Mouse (Mus musculus): ENCODE measurements around the gene Atxn1. TPM values are rescaled to one million over a fixed set of nuclear protein-coding genes. Genes with fewer than 3 reads are reported as not detected.

Atxn1 gene
- polyA plus RNA-seq, 1 experiment from 2014 or later, result 5.3 TPM

DNA sequence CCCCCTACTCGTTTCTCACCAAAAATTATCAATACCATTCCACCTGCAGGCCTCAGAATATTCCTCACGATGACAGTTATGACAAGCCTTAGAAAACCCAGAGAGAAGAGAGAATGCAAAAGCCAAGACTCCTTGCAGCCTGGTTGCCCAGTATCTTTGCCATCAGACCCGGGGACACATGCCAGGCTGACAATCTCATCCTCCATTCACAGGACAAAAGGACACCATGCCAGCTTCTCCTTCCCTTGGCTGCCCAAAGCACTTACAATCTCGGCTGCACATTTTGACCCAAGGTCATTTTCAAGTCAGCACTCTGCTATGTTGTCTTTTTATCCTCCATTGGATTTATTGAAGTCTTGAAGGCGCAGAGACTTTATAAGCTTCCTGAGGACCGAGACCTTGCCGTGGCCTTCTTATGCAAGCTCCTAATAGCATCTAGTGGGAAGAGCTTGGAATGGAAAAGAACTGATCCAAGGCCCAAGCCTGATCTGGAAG lies 263.5 kb downstream of the Atxn1 start:
- Histone ChIP-seq H3K27me3 (replicated peaks; ENCODE audit: control insufficient read depth, insufficient read depth, low read length) (no peaks in the 10 kb centered on the region), H3K4me3 (ENCODE audit: low read length) (no peak overlapping the region), H3K4me2 (ENCODE audit: low read depth, low read length) (no peak overlapping the region), H3K27ac (ENCODE audit: low read length) (no peak overlapping the region), H3K9me3 (ENCODE audit: control insufficient read depth, low read length) (no peaks in the 10 kb centered on the region), H3K9ac (ENCODE audit: low read depth, low read length) (no peak overlapping the region), H3K36me3 (ENCODE audit: control insufficient read depth, insufficient read depth, low read length) (no peaks in the 10 kb centered on the region), H3K4me1 (ENCODE audit: control insufficient read depth, insufficient read depth, low read length) (no peaks in the 10 kb centered on the region)
- 71% methylated on average over 7 of the region's 7 CpGs for WGBS
- no peak for ATAC-seq

DNA sequence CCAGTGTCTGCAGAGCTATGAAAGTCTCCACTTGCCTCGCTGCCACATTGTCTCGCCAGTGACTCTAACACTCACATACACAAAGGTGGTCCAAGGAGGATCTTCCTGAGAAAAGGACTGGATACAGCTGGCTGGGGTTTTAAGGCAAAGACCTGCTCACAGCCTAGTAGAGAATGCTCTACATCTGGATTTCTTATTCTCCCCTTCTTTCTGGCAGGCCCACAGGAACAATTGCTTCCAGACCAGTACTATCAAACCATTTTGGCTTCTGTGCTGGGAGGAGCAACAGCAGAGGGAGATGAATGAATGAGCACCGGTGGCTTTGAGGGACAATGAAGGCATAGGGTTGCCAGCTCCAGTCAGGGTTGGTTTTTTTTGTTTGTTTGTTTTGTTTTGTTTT lies 265.8 kb downstream of the Atxn1 start:
- H3K9me3 ChIP-seq (ENCODE audit: control insufficient read depth, low read length), result no peaks in the 10 kb centered on the region
- 82% methylated on average over 3 of the region's 3 CpGs for WGBS

DNA sequence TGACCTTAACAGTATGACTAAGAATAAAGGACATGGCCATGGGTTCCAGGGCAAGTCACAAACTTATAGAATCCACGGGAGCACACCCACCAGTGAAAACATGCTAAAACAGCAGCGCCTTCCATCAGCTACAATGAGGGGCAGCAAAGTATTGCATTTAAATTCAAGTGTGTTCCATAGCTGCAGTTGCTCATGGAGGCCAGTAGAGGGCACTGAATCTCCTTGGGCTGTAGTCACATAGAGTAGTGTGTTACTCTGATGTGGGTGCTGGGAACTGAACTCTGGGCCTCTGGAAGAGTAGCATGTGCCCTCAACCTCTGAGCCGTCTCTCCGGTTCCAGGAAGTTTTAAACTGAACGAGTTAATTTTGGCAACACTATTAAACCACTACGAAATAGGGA lies 268.8 kb downstream of the Atxn1 start:
- Histone ChIP-seq H3K9me3 (ENCODE audit: control insufficient read depth, low read length) (no peaks in the 10 kb centered on the region), H3K4me2 (ENCODE audit: low read depth, low read length) (no peak overlapping the region), H3K9ac (ENCODE audit: low read depth, low read length) (no peak overlapping the region), H3K4me1 (ENCODE audit: control insufficient read depth, insufficient read depth, low read length) (no peaks in the 10 kb centered on the region), H3K27me3 (replicated peaks; ENCODE audit: control insufficient read depth, insufficient read depth, low read length) (no peaks in the 10 kb centered on the region), H3K4me3 (ENCODE audit: low read length) (no peak overlapping the region), H3K36me3 (ENCODE audit: control insufficient read depth, insufficient read depth, low read length) (peaks cover 3% of the 10 kb centered on the region; the same call in 1 of the 2 replicates), H3K27ac (ENCODE audit: low read length) (no peak overlapping the region)
- no peak for ATAC-seq
- 96% methylated on average over 6 of the region's 6 CpGs for WGBS

More for the DNA sequence above, 265.8 kb downstream of the Atxn1 start:
- H3K4me2 ChIP-seq (ENCODE audit: low read depth, low read length), result no peak overlapping the region
- no peak overlapping the region for H3K9ac ChIP-seq (ENCODE audit: low read depth, low read length)
- H3K4me1 ChIP-seq (ENCODE audit: control insufficient read depth, insufficient read depth, low read length), result no peaks in the 10 kb centered on the region
- H3K27me3 ChIP-seq (replicated peaks; ENCODE audit: control insufficient read depth, insufficient read depth, low read length), result no peaks in the 10 kb centered on the region
- no peak overlapping the region for H3K4me3 ChIP-seq (ENCODE audit: low read length)
- H3K36me3 ChIP-seq (ENCODE audit: control insufficient read depth, insufficient read depth, low read length), result peaks cover 3% of the 10 kb centered on the region; the same call in 1 of the 2 replicates
- no peak overlapping the region for H3K27ac ChIP-seq (ENCODE audit: low read length)
- no peak for ATAC-seq

DNA sequence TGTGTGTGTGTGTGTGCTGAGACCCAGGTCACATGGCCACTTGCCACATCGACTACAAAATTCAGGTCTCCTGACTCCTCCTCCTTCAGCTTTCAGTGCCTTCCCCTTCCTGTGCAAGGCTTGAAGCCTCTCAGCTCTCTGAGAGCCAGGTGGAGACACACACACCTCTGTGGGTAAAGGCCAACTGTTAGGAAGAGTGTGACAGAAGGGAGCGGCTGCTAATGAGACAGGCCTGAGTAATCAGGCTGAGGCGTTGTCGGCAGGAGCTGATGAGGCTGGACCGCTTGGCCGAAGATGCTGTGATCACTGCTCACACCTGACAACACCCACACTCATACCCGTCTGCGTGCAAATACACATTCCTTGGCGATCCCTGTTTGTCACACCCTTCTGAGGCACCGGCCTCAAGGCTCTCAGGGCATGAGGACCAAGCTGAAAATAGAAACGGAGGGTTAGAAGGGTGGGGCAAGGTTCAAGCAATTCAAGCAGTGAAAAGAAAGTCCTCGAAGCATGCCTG lies 269.8 kb downstream of the Atxn1 start:
- Histone ChIP-seq H3K27ac (ENCODE audit: low read length) (no peak overlapping the region), H3K9ac (ENCODE audit: low read depth, low read length) (no peak overlapping the region), H3K4me3 (ENCODE audit: low read length) (no peak overlapping the region), H3K4me1 (ENCODE audit: control insufficient read depth, insufficient read depth, low read length) (no peaks in the 10 kb centered on the region), H3K27me3 (replicated peaks; ENCODE audit: control insufficient read depth, insufficient read depth, low read length) (no peaks in the 10 kb centered on the region), H3K4me2 (ENCODE audit: low read depth, low read length) (no peak overlapping the region), H3K36me3 (ENCODE audit: control insufficient read depth, insufficient read depth, low read length) (peaks cover 3% of the 10 kb centered on the region; the same call in 1 of the 2 replicates), H3K9me3 (ENCODE audit: control insufficient read depth, low read length) (no peaks in the 10 kb centered on the region)
- peak; percentile 16; the same call in 1 of the 2 replicates for ATAC-seq
- 75% methylated on average over 12 of the region's 12 CpGs for WGBS

DNA sequence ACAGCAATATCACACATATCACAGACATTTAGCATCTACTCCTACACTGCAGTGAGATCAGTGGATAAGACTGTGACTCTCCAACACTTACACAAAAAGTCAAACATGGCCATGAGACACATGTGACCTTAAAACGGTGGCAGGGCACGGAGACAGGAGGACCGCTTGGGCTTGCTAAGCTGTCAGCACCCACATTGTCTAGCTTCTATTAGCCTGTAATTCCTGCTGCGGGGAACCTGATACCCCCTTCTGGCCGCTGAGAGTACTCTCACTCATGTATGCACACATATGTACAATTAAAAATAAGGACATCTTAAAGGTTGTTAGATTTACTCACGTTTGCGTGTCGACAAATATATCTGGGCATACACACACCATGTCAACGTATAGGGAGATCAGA lies 270.9 kb downstream of the Atxn1 start:
- Histone ChIP-seq H3K27ac (ENCODE audit: low read length) (no peak overlapping the region), H3K36me3 (ENCODE audit: control insufficient read depth, insufficient read depth, low read length) (peaks cover 3% of the 10 kb centered on the region; the same call in 1 of the 2 replicates), H3K4me3 (ENCODE audit: low read length) (no peak overlapping the region), H3K27me3 (replicated peaks; ENCODE audit: control insufficient read depth, insufficient read depth, low read length) (no peaks in the 10 kb centered on the region), H3K4me2 (ENCODE audit: low read depth, low read length) (no peak overlapping the region), H3K4me1 (ENCODE audit: control insufficient read depth, insufficient read depth, low read length) (no peaks in the 10 kb centered on the region), H3K9me3 (ENCODE audit: control insufficient read depth, low read length) (no peaks in the 10 kb centered on the region), H3K9ac (ENCODE audit: low read depth, low read length) (no peak overlapping the region)
- ATAC-seq, result no peak
- 93% methylated on average over 9 of the region's 9 CpGs for WGBS

DNA sequence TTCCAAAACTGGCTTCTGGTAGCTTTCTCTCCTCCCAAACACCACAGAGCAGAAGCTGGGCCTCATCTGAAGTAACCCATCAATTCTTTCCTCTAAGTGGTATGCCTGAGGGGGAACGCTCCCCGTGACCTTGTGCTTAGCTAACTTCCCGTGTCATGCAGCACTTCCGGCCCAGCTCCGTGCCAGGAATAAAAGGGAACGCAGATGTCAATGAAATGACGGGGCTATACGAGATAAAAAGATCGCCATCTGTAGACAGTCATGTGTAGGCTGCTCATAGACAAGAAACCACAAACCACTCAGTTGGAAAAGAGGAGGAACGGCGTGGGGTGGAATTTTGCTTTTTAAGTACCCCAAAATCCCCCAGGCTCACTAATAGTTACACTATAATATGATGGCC lies 271.3 kb downstream of the Atxn1 start:
- no peak for ATAC-seq
- WGBS, result 65% methylated on average over 11 of the region's 11 CpGs

DNA sequence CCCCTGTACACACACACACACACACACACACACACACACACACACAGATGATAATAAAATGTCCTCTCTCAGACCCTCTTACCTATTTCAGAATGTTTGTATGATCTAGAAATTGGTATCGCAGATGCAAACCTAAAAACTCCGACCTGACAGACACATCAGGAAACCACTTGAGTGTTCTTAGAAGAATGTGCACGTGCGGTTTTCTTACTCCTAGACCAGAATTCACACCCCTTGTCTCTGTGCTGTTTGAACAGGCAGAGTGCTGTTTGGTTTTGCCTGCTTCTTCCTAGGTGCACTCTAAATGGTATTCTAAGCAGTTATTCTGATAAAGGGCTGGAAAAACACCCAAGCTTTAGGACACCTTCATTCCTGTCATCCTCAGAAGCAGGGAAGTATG lies 271.7 kb downstream of the Atxn1 start:
- Histone ChIP-seq H3K9ac (ENCODE audit: low read depth, low read length) (no peak overlapping the region), H3K4me2 (ENCODE audit: low read depth, low read length) (no peak overlapping the region), H3K27me3 (replicated peaks; ENCODE audit: control insufficient read depth, insufficient read depth, low read length) (no peaks in the 10 kb centered on the region), H3K4me3 (ENCODE audit: low read length) (no peak overlapping the region), H3K4me1 (ENCODE audit: control insufficient read depth, insufficient read depth, low read length) (no peaks in the 10 kb centered on the region), H3K9me3 (ENCODE audit: control insufficient read depth, low read length) (no peaks in the 10 kb centered on the region), H3K36me3 (ENCODE audit: control insufficient read depth, insufficient read depth, low read length) (peaks cover 3% of the 10 kb centered on the region; the same call in 1 of the 2 replicates), H3K27ac (ENCODE audit: low read length) (no peak overlapping the region)
- 72% methylated on average over 4 of the region's 4 CpGs for WGBS
- ATAC-seq, result no peak

More for the DNA sequence above, 271.3 kb downstream of the Atxn1 start:
- H3K4me3 ChIP-seq (ENCODE audit: low read length), result no peak overlapping the region
- no peak overlapping the region for H3K9ac ChIP-seq (ENCODE audit: low read depth, low read length)
- no peak overlapping the region for H3K4me2 ChIP-seq (ENCODE audit: low read depth, low read length)
- H3K36me3 ChIP-seq (ENCODE audit: control insufficient read depth, insufficient read depth, low read length), result peaks cover 3% of the 10 kb centered on the region; the same call in 1 of the 2 replicates
- H3K9me3 ChIP-seq (ENCODE audit: control insufficient read depth, low read length), result no peaks in the 10 kb centered on the region
- no peaks in the 10 kb centered on the region for H3K4me1 ChIP-seq (ENCODE audit: control insufficient read depth, insufficient read depth, low read length)
- H3K27ac ChIP-seq (ENCODE audit: low read length), result no peak overlapping the region
- H3K27me3 ChIP-seq (replicated peaks; ENCODE audit: control insufficient read depth, insufficient read depth, low read length), result no peaks in the 10 kb centered on the region

DNA sequence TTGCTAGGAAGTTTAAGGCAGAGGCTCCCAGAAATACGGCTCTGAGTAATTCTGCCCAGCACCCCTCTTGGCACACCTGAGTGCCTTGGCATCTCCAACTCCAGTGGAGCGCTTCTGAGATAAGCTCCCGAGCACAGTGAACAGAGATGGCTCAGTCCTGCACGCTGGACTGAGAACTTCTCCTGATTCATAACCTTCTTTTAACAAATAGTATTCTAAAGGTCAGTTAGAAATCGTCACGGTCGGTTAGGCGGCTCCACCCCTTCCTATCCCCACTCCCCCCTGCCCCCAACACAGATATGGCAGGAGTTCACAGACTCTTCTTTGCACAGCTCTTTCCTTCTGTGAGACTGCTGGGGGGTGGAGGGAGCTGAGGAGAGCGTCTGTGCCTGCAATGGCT lies 272.4 kb downstream of the Atxn1 start:
- WGBS, result 56% methylated on average over 9 of the region's 9 CpGs
- Histone ChIP-seq H3K4me1 (ENCODE audit: control insufficient read depth, insufficient read depth, low read length) (no peaks in the 10 kb centered on the region), H3K9ac (ENCODE audit: low read depth, low read length) (no peak overlapping the region), H3K36me3 (ENCODE audit: control insufficient read depth, insufficient read depth, low read length) (peaks cover 3% of the 10 kb centered on the region; the same call in 1 of the 2 replicates), H3K27me3 (replicated peaks; ENCODE audit: control insufficient read depth, insufficient read depth, low read length) (no peaks in the 10 kb centered on the region), H3K27ac (ENCODE audit: low read length) (no peak overlapping the region), H3K4me3 (ENCODE audit: low read length) (no peak overlapping the region), H3K4me2 (ENCODE audit: low read depth, low read length) (no peak overlapping the region), H3K9me3 (ENCODE audit: control insufficient read depth, low read length) (no peaks in the 10 kb centered on the region)
- no peak for ATAC-seq

DNA sequence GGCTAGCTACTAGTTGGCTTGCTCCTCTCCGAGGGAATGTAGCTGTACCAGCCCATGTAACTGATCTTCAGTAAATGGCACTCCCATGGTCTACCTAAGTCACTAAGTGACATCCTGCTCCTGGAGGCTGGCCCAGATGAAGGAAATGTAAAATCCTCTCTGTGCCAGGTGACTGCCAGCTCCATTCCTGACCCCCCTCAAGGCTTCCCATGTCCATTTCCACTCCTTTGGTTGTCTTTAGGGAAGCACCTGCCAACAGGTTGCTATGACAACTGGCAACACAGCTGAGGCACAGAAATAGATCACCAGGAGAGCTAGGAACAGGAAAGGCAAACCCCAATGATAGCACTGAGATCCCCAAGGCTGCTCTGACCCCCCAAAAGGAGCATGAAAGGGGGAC lies 274.4 kb downstream of the Atxn1 start:
- no peak for ATAC-seq
- H3K4me2 ChIP-seq (ENCODE audit: low read depth, low read length), result no peak overlapping the region
- no peaks in the 10 kb centered on the region for H3K27me3 ChIP-seq (replicated peaks; ENCODE audit: control insufficient read depth, insufficient read depth, low read length)
- 84% methylated on average over 1 of the region's 1 CpGs for WGBS
- H3K27ac ChIP-seq (ENCODE audit: low read length), result no peak overlapping the region
- H3K9me3 ChIP-seq (ENCODE audit: control insufficient read depth, low read length), result no peaks in the 10 kb centered on the region
- no peaks in the 10 kb centered on the region for H3K4me1 ChIP-seq (ENCODE audit: control insufficient read depth, insufficient read depth, low read length)
- no peak overlapping the region for H3K9ac ChIP-seq (ENCODE audit: low read depth, low read length)
- H3K36me3 ChIP-seq (ENCODE audit: control insufficient read depth, insufficient read depth, low read length), result no peaks in the 10 kb centered on the region
- no peak overlapping the region for H3K4me3 ChIP-seq (ENCODE audit: low read length)

DNA sequence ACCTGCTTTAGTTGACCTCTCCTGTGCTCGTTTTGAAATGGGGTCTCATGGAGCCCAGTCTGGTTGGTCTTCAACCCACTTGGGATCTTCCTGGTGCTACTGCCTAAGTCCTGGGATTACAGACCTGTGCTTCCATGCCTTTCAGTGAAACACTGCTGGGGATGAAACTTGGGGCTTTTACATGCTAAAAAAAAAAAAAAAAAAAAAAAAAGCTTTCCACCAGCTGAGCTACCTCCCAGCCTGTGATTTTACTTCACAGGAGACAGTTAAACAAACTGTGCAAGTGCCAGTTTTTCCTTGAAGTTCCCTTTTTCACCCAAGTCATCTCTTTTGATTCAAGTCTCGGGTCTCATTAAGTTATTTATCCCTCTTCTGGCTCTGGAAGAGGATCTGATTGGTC lies 275.9 kb downstream of the Atxn1 start:
- Histone ChIP-seq H3K9me3 (ENCODE audit: control insufficient read depth, low read length) (no peaks in the 10 kb centered on the region), H3K27me3 (replicated peaks; ENCODE audit: control insufficient read depth, insufficient read depth, low read length) (no peaks in the 10 kb centered on the region), H3K4me3 (ENCODE audit: low read length) (no peak overlapping the region), H3K4me1 (ENCODE audit: control insufficient read depth, insufficient read depth, low read length) (no peaks in the 10 kb centered on the region), H3K36me3 (ENCODE audit: control insufficient read depth, insufficient read depth, low read length) (no peaks in the 10 kb centered on the region), H3K4me2 (ENCODE audit: low read depth, low read length) (no peak overlapping the region), H3K9ac (ENCODE audit: low read depth, low read length) (no peak overlapping the region), H3K27ac (ENCODE audit: low read length) (no peak overlapping the region)
- ATAC-seq, result no peak
- 71% methylated on average over 2 of the region's 2 CpGs for WGBS
